Mouse (Mus musculus) forebrain, embryonic 16.5 days (tissue): ENCODE results near the gene Mt3. TPM values are rescaled to one million over a fixed set of nuclear protein-coding genes. Genes with fewer than 3 reads are reported as not detected.
A peak's percentile ranks its signal among the peaks of the same experiment; 100 is the strongest.

Source experiments
- ATAC-seq: fragments of 200-750 bp; cut with Nextera tagmentation; 2 replicates; pipeline ENCODE4 v1.8.0; 2017; ENCODE audit warnings: mild to moderate bottlenecking, moderate library complexity
- H3K27ac ChIP-seq: fragments of 300-500 bp; sonication (generic); 2 replicates; pipeline ENCODE4 v1.5.1; 2014; ENCODE audit warnings: low read length, control low read depth
- H3K27me3 ChIP-seq: fragments of 300-500 bp; sonication (generic); replicated peaks from 2 replicates; pipeline ENCODE4 v1.6.1; 2014; ENCODE audit warnings: low read length; ENCODE audit not compliant: control insufficient read depth, insufficient read depth
- H3K36me3 ChIP-seq: fragments of 300-500 bp; sonication (generic); 2 replicates; pipeline ENCODE4 v1.6.1; 2014; ENCODE audit not compliant: control insufficient read depth, insufficient read depth
- H3K4me1 ChIP-seq: fragments of 300-500 bp; sonication (generic); replicated peaks from 2 replicates; pipeline ENCODE4 v1.6.1; 2014; ENCODE audit warnings: low read length; ENCODE audit not compliant: control insufficient read depth, insufficient read depth
- H3K4me2 ChIP-seq: fragments of 300-500 bp; sonication (generic); 2 replicates; pipeline ENCODE4 v1.6.1; 2014; ENCODE audit warnings: mild to moderate bottlenecking, low read length, control low read depth
- H3K4me3 ChIP-seq: fragments of 300-500 bp; sonication (generic); replicated peaks from 2 replicates; pipeline ENCODE4 v1.5.1; 2014; ENCODE audit warnings: mild to moderate bottlenecking, low read length, control low read depth
- H3K9ac ChIP-seq: fragments of 300-500 bp; sonication (generic); replicated peaks from 2 replicates; pipeline ENCODE4 v1.6.1; 2014; ENCODE audit warnings: low read depth, low read length, control low read depth
- H3K9me3 ChIP-seq: fragments of 300-500 bp; sonication (generic); 2 replicates; pipeline ENCODE4 v1.6.1; 2016; ENCODE audit warnings: low read length; ENCODE audit not compliant: control insufficient read depth
- WGBS: fragments of 180-500 bp; shearing (Covaris S2); extraction: QIAGEN DNeasy Blood & Tissue Kit; methylation state at CpG from one replicate; pipeline ENCODE4 v1.1.7; 2014; 5-methylcytosine and 5-hydroxymethylcytosine counted together
- polyA plus RNA-seq: library from polyadenylated mRNA; unstranded; fragments of >200 nt; fragmentation: Nextera tagmentation; extraction: Ambion mirVana; gene quantifications from 2 replicates; pipeline ENCODE4 v1.2.1, GENCODE M21; 2015

The Mt3 gene
- polyA plus RNA-seq, 1 experiment from 2014 or later = 191 TPM

GRCm38 (mm10) chr8:94189275-94190031 is 37.0 kb downstream of the Mt3 start:
- 52% methylated on average over 13 of the region's 13 CpGs for WGBS
- Histone ChIP-seq H3K27me3 (peaks cover 15% of the 10 kb centered on the region), H3K4me2 (no peak overlapping the region), H3K4me3 (no peak overlapping the region), H3K4me1 (peaks cover 13% of the 10 kb centered on the region; the same call in 1 of the 2 replicates), H3K36me3 (no peaks in the 10 kb centered on the region), H3K27ac (no peak overlapping the region), H3K9me3 (no peaks in the 10 kb centered on the region), H3K9ac (no peak overlapping the region)
- peak; percentile 56 for ATAC-seq

GRCm38 (mm10) chr8:94191101-94191691 is 38.8 kb downstream of the Mt3 start:
- H3K4me3 ChIP-seq = peak overlapping the region; percentile 23
- H3K9me3 ChIP-seq = no peaks in the 10 kb centered on the region
- H3K4me2 ChIP-seq = peak overlapping the region; percentile 40
- peaks cover 5% of the 10 kb centered on the region for H3K27me3 ChIP-seq
- peaks cover 13% of the 10 kb centered on the region; the same call in 1 of the 2 replicates for H3K4me1 ChIP-seq
- ATAC-seq = no peak
- H3K36me3 ChIP-seq = no peaks in the 10 kb centered on the region
- H3K27ac ChIP-seq = no peak overlapping the region
- WGBS = 35% methylated on average over 21 of the region's 21 CpGs
- H3K9ac ChIP-seq = no peak overlapping the region

- WGBS = 50% methylated on average over 1 of the region's 1 CpGs
- no peaks in the 10 kb centered on the region for H3K27me3 ChIP-seq
- H3K4me2 ChIP-seq = no peak overlapping the region
- no peaks in the 10 kb centered on the region for H3K9me3 ChIP-seq
- no peaks in the 10 kb centered on the region for H3K36me3 ChIP-seq
- peaks cover 7% of the 10 kb centered on the region; the same call in 1 of the 2 replicates for H3K4me1 ChIP-seq
- no peak overlapping the region for H3K9ac ChIP-seq
- H3K27ac ChIP-seq = no peak overlapping the region
- ATAC-seq = no peak
- H3K4me3 ChIP-seq = no peak overlapping the region
Measured at GRCm38 (mm10) chr8:94192926-94193325, 40.5 kb downstream of the Mt3 start.

- Histone ChIP-seq H3K27ac (no peak overlapping the region), H3K36me3 (no peaks in the 10 kb centered on the region), H3K4me2 (no peak overlapping the region), H3K9ac (no peak overlapping the region), H3K27me3 (no peaks in the 10 kb centered on the region), H3K4me3 (no peak overlapping the region), H3K9me3 (no peaks in the 10 kb centered on the region), H3K4me1 (peaks cover 6% of the 10 kb centered on the region; the same call in 1 of the 2 replicates)
- ATAC-seq = no peak
- WGBS = 82% methylated on average over 7 of the region's 7 CpGs
Measured at GRCm38 (mm10) chr8:94194591-94195223, 42.3 kb downstream of the Mt3 start.

- no peaks in the 10 kb centered on the region for H3K4me1 ChIP-seq
- H3K36me3 ChIP-seq = no peaks in the 10 kb centered on the region
- H3K9me3 ChIP-seq = no peaks in the 10 kb centered on the region
- peak; percentile 64 for ATAC-seq
- no peak overlapping the region for H3K4me2 ChIP-seq
- no peak overlapping the region for H3K27ac ChIP-seq
- H3K27me3 ChIP-seq = no peaks in the 10 kb centered on the region
- H3K9ac ChIP-seq = no peak overlapping the region
- WGBS = 44% methylated on average over 10 of the region's 10 CpGs
- H3K4me3 ChIP-seq = no peak overlapping the region
Measured at GRCm38 (mm10) chr8:94199202-94199869, 46.9 kb downstream of the Mt3 start.

Other genes with a start within 250 kb of the Mt3 start
- gene Amfr, start 139.8 kb upstream of the Mt3 start, polyA plus RNA-seq = 63.5 and 64.4 TPM in 2 replicates
- gene Nudt21, start 115.6 kb upstream of the Mt3 start, polyA plus RNA-seq = 116 and 122 TPM in 2 replicates
- gene Ogfod1, start 115.4 kb upstream of the Mt3 start, polyA plus RNA-seq = 16.7 and 20.8 TPM in 2 replicates
- gene Bbs2, start 53.7 kb upstream of the Mt3 start, polyA plus RNA-seq = 19.8 and 21.0 TPM in 2 replicates
- gene Mt4, start 15.4 kb upstream of the Mt3 start, polyA plus RNA-seq = not detected in 2 replicates
- gene Mt2, start 20.1 kb downstream of the Mt3 start, polyA plus RNA-seq = 30.4 and 42.4 TPM in 2 replicates
- 75.0 and 96.2 TPM in 2 replicates for gene Mt1, start 26.5 kb downstream of the Mt3 start, polyA plus RNA-seq
- gene Nup93, start 62.0 kb downstream of the Mt3 start, polyA plus RNA-seq = 63.8 and 66.7 TPM in 2 replicates
- gene Slc12a3, start 176.6 kb downstream of the Mt3 start, polyA plus RNA-seq = 0.10 TPM in 1 of 2 replicates, not detected in the other
- gene Herpud1, start 233.8 kb downstream of the Mt3 start, polyA plus RNA-seq = 68.0 and 78.0 TPM in 2 replicates